Mouse (Mus musculus) heart, adult 2 months (tissue): Measurements from ENCODE around the gene Tmem259. TPM values are rescaled to one million over a fixed set of nuclear protein-coding genes. Genes with fewer than 3 reads are reported as not detected.

Source experiments
- DNase-seq, 2 experiments: peaks; one replicate each; pipeline ENCODE4 v3.0.0; 2021
- H3K27ac ChIP-seq: fragments of 200-600 bp; 2 replicates; pipeline ENCODE4 v1.8.1; 2022
- H3K27me3 ChIP-seq: fragments of 200-500 bp; 2 replicates; pipeline ENCODE4 v1.6.1; 2012; ENCODE audit warnings: mild to moderate bottlenecking, low read length, inconsistent platforms, mixed read lengths; ENCODE audit not compliant: control insufficient read depth, insufficient read depth
- H3K36me3 ChIP-seq: fragments of 200-500 bp; 2 replicates; pipeline ENCODE4 v1.6.1; 2012; ENCODE audit warnings: low read length, inconsistent platforms; ENCODE audit not compliant: control insufficient read depth, insufficient read depth
- H3K4me1 ChIP-seq: fragments of 200-500 bp; 2 replicates; pipeline ENCODE4 v1.6.1; 2011; ENCODE audit warnings: low read length; ENCODE audit not compliant: control insufficient read depth, insufficient read depth
- H3K4me3 ChIP-seq: fragments of 200-600 bp; 2 replicates; pipeline ENCODE4 v1.8.1; 2022
- H3K79me2 ChIP-seq: fragments of 200-500 bp; replicated peaks from 2 replicates; pipeline ENCODE4 v1.6.1; 2012; ENCODE audit warnings: mild to moderate bottlenecking, inconsistent platforms, low read length, moderate library complexity, mixed read lengths; ENCODE audit not compliant: control insufficient read depth, insufficient read depth
- H3K9ac ChIP-seq: fragments of 200-500 bp; 2 replicates; pipeline ENCODE4 v1.6.1; 2012; ENCODE audit warnings: low read depth, mild to moderate bottlenecking, control low read depth, inconsistent platforms, low read length, mixed read lengths
- CTCF ChIP-seq: fragments of 200-600 bp; IDR thresholded peaks from 2 replicates; pipeline ENCODE4 v1.8.1; 2022; ENCODE audit warnings: antibody characterized with exemption, mild to moderate bottlenecking, moderate library complexity
- EP300 ChIP-seq: fragments of 200-500 bp; IDR thresholded peaks from 2 replicates; pipeline ENCODE4 v1.6.1; 2011; ENCODE audit warnings: low read depth, low read length, control low read depth; ENCODE audit not compliant: insufficient read depth
- POLR2A ChIP-seq: fragments of 200-500 bp; IDR thresholded peaks from 2 replicates; pipeline ENCODE4 v1.6.1; 2011; ENCODE audit warnings: mild to moderate bottlenecking, low read depth, low read length, control low read depth; ENCODE audit not compliant: insufficient read depth
- WGBS: fragments of 180-500 bp; shearing (Covaris S2); methylation state at CpG from one replicate; pipeline ENCODE4 v1.1.7; 2018; 5-methylcytosine and 5-hydroxymethylcytosine counted together
- intact Hi-C: fragments of 180-260 bp; cut with DNase I; formaldehyde crosslinking; loops from one replicate; pipeline ENCODE4 v1.15.1; 2025
- polyA plus RNA-seq: library from polyadenylated mRNA; depleted of rRNA; stranded (reverse); fragments of >200 nt; gene quantifications from 2 replicates; pipeline ENCODE4 v1.2.3, GENCODE M21; 2012
- total RNA-seq, 2 experiments: library from RNA; stranded (reverse); gene quantifications; 2 replicates each; pipeline ENCODE4 v1.2.3; 2021

The Tmem259 gene
- total and polyA plus RNA-seq, 3 experiments: 109 to 220 (median 124) TPM

GRCm38 (mm10) chr10:79931797-79932196 lies 52.3 kb downstream of the Tmem259 start:
- Histone ChIP-seq H3K9ac (no peak overlapping the region), H3K4me1 (peaks cover 29% of the 10 kb centered on the region), H3K36me3 (no peaks in the 10 kb centered on the region), H3K27me3 (no peaks in the 10 kb centered on the region), H3K4me3 (no peak overlapping the region), H3K79me2 (no peaks in the 10 kb centered on the region), H3K27ac (no peak overlapping the region)
- TF ChIP-seq POLR2A (no peak), EP300 (no peak), CTCF (no peak)
- WGBS: 88% methylated on average over 9 of the region's 9 CpGs
- DNase-seq: no peak
- intact Hi-C loops: no loop called here

GRCm38 (mm10) chr10:79930826-79931186 lies 53.3 kb downstream of the Tmem259 start:
- TF ChIP-seq EP300 (no peak), POLR2A (no peak), CTCF (no peak)
- Histone ChIP-seq H3K27me3 (no peaks in the 10 kb centered on the region), H3K27ac (no peak overlapping the region), H3K36me3 (no peaks in the 10 kb centered on the region), H3K4me1 (peaks cover 25% of the 10 kb centered on the region), H3K79me2 (no peaks in the 10 kb centered on the region), H3K4me3 (no peak overlapping the region), H3K9ac (no peak overlapping the region)
- intact Hi-C loops: no loop called here
- no peak for DNase-seq
- WGBS: 96% methylated on average over 16 of the region's 16 CpGs

- H3K36me3 ChIP-seq: no peaks in the 10 kb centered on the region
- no peak overlapping the region for H3K4me3 ChIP-seq
- H3K4me1 ChIP-seq: peaks cover 25% of the 10 kb centered on the region
- H3K27me3 ChIP-seq: no peaks in the 10 kb centered on the region
- no peak for DNase-seq
- intact Hi-C loops: loop anchor here (5.0 kb wide), 1 partner anchor 212 kb away; the partner anchor contains the start of gene Cbarp
- WGBS: 88% methylated on average over 18 of the region's 18 CpGs
- TF ChIP-seq EP300: no peak
- no peak for TF ChIP-seq POLR2A
- no peak for TF ChIP-seq CTCF
- H3K9ac ChIP-seq: no peak overlapping the region
- no peak overlapping the region for H3K27ac ChIP-seq
- no peaks in the 10 kb centered on the region for H3K79me2 ChIP-seq
Observed at GRCm38 (mm10) chr10:79929967-79930825, 53.9 kb downstream of the Tmem259 start.

DNA sequence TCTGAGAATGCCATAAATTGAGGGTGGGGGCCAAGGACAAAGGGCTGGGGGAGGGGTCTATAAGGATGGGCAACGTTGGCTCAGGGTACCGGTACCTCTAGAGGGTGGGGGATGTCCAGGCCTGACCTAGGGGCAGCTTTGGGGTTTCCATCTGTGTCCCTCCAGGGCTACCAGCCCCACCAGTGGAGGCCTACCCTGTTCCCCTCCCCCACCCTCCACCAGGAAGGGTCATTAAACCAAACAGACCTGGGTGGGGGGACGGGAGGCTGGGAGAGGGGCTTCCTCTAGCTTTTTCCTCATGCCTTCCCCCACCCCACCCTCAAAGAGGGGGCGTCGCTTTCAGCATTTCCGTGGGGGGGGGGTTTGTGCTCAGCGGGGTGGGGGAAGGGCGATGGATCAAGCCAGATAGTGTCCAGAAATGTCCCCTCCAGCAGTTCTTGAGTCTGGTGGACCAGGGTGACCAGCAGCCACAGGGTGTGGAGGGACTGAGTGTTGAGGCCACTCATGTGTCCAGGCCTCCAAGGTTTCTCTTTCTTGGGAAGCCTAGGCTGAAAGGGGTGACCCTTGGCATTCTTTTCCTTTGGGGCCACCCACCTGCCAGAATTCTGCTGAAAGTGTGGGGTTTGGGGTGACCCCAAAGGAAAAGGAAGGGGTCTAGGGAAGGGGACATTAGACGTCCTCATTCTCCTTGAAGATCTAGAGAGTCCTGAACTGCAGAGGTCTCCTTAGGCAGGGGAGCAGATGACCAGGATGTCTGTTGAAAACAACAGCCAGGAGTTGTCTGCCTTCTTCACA lies 55.0 kb downstream of the Tmem259 start:
- no peak overlapping the region for H3K4me3 ChIP-seq

GRCm38 (mm10) chr10:79928030-79928694 lies 56.0 kb downstream of the Tmem259 start:
- peak overlapping the region; percentile 86 for H3K27ac ChIP-seq
- DNase-seq: peak in 1 of 2 experiments; percentile 50
- H3K27me3 ChIP-seq: no peaks in the 10 kb centered on the region
- TF ChIP-seq POLR2A (no peak), CTCF (no peak)
- H3K4me3 ChIP-seq: peak overlapping the region; percentile 66
- H3K36me3 ChIP-seq: no peaks in the 10 kb centered on the region
- H3K79me2 ChIP-seq: no peaks in the 10 kb centered on the region
- 7% methylated on average over 29 of the region's 29 CpGs for WGBS
- intact Hi-C loops: loop anchor here (5.0 kb wide), 1 partner anchor 214 kb away; the partner anchor contains the start of gene Cbarp
- peaks cover 9% of the 10 kb centered on the region for H3K4me1 ChIP-seq
- H3K9ac ChIP-seq: peak overlapping the region; percentile 51

More for the DNA sequence above, 55.0 kb downstream of the Tmem259 start:
- Histone ChIP-seq H3K27me3 (no peaks in the 10 kb centered on the region), H3K27ac (no peak overlapping the region), H3K36me3 (no peaks in the 10 kb centered on the region), H3K9ac (no peak overlapping the region), H3K4me1 (peaks cover 19% of the 10 kb centered on the region), H3K79me2 (no peaks in the 10 kb centered on the region)
- DNase-seq: no peak
- intact Hi-C loops: loop anchor here (5.0 kb wide), 1 partner anchor 213 kb away; the partner anchor contains the start of gene Cbarp
- TF ChIP-seq CTCF (no peak), EP300 (no peak), POLR2A (no peak)
- 37% methylated on average over 9 of the region's 9 CpGs for WGBS
